ENCODE assay signal across 9 mouse cellular contexts in genomic region chr6:93445568-93445967, GRCm38 (mm10).
DNase-seq lines count a peak whose midpoint lies in the region; ATAC-seq lines count a peak whose summit lies in the region.
"Had no signal": no experiment of that assay in that cellular context is flagged by ENCODE, and none has a peak within 500 bp of the region (broad histone marks: within the 10 kb centered on the region; RNA-seq: fewer than 3 reads in every experiment).

No protein-coding gene starts in this region.

- no peaks in the 10 kb centered on the region for H3K36me3 ChIP-seq in kidney, embryonic 16.5 days (ENCODE audit: insufficient read depth, low read length)
- no peaks in the 10 kb centered on the region for H3K36me3 ChIP-seq in forebrain, embryonic 10.5 days (replicated peaks)

- ATAC-seq in kidney, embryonic 16.5 days (ENCODE audit: low FRiP score, low TSS enrichment), result 0 out of 2 replicates have a peak, but pooled peaks have one; percentile 42
- ATAC-seq: inflammation-experienced regulatory T-cells, adult 6 months had no signal

- 63% methylated on average over 16 of the region's 16 CpGs for WGBS in kidney, embryonic 16.5 days
- 81% methylated on average over 16 of the region's 16 CpGs for WGBS in forebrain, embryonic 10.5 days

- no peak overlapping the region for H3K4me3 ChIP-seq in kidney, embryonic 16.5 days (ENCODE audit: low read length)
- no peak overlapping the region for H3K4me3 ChIP-seq in forebrain, embryonic 10.5 days

- H3K9me3 ChIP-seq in kidney, embryonic 16.5 days (ENCODE audit: low read length), result no peaks in the 10 kb centered on the region
- H3K9me3 ChIP-seq in forebrain, embryonic 10.5 days, result no peaks in the 10 kb centered on the region

- intact Hi-C loops in gastrocnemius, postnatal 14 days (cut with DNase I; ENCODE audit: low total_unique reads), result loop anchor here (5.0 kb wide), 1 partner anchor 503 kb away; the partner anchor contains the start of gene Adamts9

- H3K4me1 ChIP-seq in kidney, embryonic 16.5 days (ENCODE audit: insufficient read depth, low read length), result 0 out of 2 replicates have a peak, but pooled peaks cover 9% of the 10 kb centered on the region
- H3K4me1 ChIP-seq in forebrain, embryonic 10.5 days, result peaks cover 21% of the 10 kb centered on the region

- H3K27me3 ChIP-seq in kidney, embryonic 16.5 days (ENCODE audit: insufficient read depth, low read length), result no peaks in the 10 kb centered on the region
- H3K27me3 ChIP-seq in forebrain, embryonic 10.5 days (ENCODE audit: poor library complexity, severe bottlenecking), result peaks cover 14% of the 10 kb centered on the region

- peak; percentile 72 for DNase-seq in adrenal gland, postnatal 14 days
- peak; percentile 73 for DNase-seq in gastrocnemius, postnatal 14 days
- peak; percentile 54 for DNase-seq in ovary, postnatal 36 days (ENCODE audit: low spot score)
- DNase-seq in yolk sac, embryonic 10.5 days (ENCODE audit: low spot score), result no peak
- DNase-seq in adipocyte (ENCODE audit: low spot score), result no peak
- no peak for DNase-seq in forebrain, embryonic 10.5 days (ENCODE audit: extremely low spot score, low spot score)
- DNase-seq in left cerebral cortex, adult 9 months (ENCODE audit: low spot score in 2 of 2), result no peak

- no peak overlapping the region for H3K27ac ChIP-seq in kidney, embryonic 16.5 days (ENCODE audit: low read length)
- no peak overlapping the region for H3K27ac ChIP-seq in forebrain, embryonic 10.5 days

- H3K4me2 ChIP-seq in kidney, embryonic 16.5 days (replicated peaks; ENCODE audit: low read depth, low read length), result no peak overlapping the region

- no peak overlapping the region for H3K9ac ChIP-seq in kidney, embryonic 16.5 days (replicated peaks; ENCODE audit: low read length)

Comparison
In these comparisons a context has a peak if more than half of its experiments do, and no peak if none do; other contexts are left out.
1. DNase-seq: peak in adrenal gland, postnatal 14 days (single experiment), gastrocnemius, postnatal 14 days (single experiment) and ovary, postnatal 36 days (single experiment); none in yolk sac, embryonic 10.5 days (single experiment), adipocyte (single experiment), forebrain, embryonic 10.5 days (single experiment) and left cerebral cortex, adult 9 months (0 of 2).